Mouse (Mus musculus) hindlimb bud, embryonic 11.5 days (tissue): ENCODE data around the gene Dgki.

Experiments
- DNase-seq: peaks from one replicate; pipeline ENCODE4 v3.0.0-alpha.2; 2012; ENCODE audit warnings: low read depth, low spot score; ENCODE audit errors: extremely low spot score

Gene Dgki

DNA sequence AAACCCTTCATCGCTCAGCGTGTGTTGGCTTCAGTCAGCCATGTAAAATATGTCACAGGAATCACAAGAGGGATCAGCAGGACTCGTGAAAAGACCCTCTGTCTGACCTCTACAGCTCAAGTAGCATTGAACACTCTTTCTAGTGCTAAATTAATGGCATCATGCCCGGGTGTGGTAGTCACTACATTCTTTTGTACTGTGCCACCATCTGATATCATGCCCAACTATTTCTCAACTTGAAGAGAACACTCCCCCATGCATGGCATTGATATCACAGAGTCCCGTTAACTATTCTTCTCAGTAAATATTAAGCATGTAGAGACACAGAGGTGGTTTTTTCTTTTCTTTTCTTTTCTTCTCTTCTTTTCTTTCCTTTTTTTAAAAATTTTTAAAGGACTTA lies 424.1 kb downstream of the Dgki start:
- DNase-seq: no peak

DNA sequence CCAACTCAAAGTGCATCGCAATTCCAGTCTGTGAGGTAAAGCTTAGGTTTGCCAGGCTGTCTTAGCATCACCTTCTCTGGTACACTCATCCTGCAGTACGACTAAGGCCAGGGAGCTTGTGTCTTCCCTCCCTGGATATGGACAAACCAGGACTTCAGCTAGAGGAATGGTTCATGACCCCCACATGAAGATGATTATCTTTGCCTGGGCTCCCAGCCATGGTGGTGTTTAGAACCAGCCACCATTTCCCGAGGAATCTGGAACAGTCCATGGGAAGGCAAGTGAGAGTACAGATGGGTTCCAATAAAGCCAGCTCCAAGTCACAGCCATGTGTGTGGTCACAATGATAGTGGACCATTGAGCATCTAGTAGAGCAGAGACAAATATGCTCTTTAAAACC lies 427.1 kb downstream of the Dgki start:
- DNase-seq: no peak

DNA sequence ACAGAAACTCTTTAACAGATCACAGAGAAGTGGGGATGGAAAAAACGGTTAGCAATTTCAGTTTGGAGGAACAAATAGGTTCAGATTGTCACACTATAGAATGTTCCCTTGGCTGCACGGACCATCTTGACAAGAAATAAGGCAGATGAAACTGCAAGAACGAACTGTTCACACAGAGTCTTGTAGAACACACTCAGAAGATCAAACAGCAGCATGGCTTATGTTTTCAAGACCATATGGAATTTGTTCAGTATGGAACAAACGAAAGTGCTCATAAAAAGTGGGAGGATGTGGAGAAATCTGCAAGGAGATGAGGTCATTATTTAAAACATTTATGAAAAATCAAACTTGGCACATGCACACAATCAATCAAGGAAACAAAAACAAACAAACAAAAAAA lies 431.8 kb downstream of the Dgki start:
- DNase-seq: no peak

DNA sequence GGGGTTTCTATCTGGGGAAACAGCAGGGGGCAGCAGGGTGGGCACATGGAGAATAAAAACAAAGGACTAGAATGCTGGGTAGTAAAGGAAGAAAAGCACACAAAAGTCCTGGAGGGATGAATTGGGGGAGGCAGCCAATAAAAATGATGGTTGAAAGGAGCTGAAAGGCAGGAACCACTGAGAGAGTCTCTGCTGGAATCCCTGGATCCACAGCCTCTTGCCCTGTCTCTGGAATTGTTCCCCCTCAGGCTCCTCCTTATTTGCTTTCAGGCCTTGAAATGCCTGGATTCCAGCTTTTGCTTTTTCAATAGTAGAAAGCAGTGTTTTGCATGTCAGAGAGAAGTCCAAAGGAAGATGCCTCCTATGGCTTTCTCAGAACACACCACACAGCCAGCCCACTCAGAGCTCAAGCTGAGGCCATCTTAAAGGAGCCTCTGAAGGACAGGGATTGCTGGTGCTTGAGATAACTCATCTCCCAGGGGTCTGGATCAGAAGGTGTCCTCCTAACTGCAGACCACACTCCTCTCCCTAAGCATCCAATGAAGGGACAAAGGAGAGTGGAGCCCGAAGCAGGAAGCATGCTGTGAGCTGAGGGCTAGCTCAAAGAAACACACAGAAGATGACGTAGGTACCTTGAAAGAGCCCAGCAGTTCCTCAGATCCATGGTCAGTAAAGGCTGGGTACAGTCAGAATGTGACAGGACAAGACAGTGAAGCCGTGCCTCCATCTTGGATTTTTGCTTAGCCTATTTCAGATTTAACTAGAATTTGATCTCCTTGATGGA lies 441.5 kb downstream of the Dgki start:
- no peak for DNase-seq

DNA sequence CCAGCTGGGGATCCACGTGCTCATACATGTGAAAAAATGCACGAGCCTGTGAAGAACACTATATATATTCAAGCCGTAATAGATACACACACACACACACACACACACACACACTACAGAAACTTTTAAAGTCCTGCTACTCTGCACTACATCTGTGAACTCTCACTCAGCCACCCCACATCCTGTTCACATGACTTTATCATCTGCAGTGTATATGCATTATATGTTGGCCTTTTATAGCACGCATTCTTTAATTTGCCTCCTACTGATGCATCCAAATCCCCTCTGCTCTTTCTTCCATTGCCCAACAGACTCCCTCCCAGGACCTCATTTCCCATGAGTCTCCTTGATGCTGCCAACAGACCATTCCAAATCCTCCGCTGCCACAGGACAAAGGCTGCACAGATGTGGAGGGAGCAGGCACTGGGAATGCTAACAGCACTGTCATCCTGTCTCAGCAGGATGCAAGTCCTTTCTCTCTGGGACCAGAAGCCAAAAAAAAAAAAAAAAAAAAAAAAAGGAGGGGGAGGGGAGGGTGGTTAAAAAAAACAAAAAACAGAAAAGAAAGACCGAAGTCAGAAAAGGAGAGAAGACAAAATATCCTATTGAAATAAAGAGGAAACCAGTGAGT lies 442.2 kb downstream of the Dgki start:
- no peak for DNase-seq

DNA sequence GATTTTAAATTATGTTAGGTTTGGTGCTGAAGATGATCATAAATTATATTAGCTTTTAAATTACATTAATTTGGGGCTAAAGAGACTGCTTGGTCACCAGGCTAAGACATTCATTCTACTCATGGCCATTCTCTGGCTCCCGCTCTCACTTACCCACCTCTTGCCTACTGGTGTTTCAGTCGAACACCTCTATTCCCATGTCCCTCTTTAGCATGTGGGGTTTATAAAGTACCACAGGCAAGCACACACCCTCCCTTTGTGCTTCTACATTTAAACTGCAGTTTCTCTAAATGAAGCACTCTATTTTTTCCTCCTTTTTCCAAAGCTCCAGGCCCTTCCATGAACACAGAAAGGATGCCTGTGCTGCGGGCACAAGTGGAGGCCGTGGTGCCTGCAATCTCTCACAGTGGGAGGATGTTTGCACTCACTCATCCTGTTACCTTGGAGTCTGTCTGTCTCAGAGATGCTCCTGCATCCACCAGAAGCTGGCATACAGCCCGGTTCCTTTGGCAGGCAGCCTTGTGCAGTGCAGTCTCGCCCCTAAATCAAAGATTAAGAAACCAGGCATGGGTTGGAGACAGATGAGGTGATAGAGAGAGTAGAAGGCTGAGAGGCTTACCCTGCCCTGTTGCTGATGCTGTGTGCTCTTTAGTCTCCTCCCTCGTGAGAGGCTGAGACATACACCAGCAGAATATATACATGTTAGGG lies 449.4 kb downstream of the Dgki start:
- DNase-seq: no peak

DNA sequence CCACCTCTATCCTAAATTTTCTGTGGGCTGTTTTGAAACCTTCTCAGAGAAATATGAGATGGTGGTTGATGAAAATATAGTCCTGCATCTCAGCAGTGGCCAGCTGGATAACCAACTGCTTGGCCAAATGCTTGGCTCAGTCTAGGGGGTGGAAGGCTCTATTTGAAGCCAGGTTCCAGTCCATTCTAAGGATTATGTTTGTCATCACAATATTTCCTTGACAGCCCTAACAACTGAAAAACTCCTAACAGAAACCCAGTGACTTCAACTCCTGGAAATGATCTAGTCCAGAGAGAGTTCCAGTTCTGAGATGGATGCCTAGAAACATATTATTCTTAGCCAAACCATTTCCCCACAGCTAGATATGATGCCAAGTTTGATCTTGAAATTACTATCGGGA lies 454.7 kb downstream of the Dgki start:
- no peak for DNase-seq

DNA sequence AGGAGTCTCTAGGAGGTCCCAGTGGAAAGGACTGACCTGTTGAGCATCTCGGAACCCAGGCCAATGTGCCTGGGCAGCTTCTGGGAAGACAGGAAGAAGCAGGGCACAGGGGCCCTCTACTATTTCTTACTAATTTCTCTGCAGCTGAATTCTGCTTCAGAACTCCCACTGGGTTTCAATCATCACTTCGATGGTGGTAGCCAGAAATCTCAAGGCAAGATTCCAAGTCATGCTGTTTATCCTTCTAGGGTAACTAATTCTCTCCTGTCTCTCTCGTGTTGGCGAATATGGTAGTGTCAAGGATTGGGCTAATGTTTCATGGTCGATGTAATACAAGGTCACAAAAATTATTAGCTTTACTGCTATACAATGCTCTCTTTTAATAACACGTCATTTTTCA lies 455.7 kb downstream of the Dgki start:
- DNase-seq: no peak

DNA sequence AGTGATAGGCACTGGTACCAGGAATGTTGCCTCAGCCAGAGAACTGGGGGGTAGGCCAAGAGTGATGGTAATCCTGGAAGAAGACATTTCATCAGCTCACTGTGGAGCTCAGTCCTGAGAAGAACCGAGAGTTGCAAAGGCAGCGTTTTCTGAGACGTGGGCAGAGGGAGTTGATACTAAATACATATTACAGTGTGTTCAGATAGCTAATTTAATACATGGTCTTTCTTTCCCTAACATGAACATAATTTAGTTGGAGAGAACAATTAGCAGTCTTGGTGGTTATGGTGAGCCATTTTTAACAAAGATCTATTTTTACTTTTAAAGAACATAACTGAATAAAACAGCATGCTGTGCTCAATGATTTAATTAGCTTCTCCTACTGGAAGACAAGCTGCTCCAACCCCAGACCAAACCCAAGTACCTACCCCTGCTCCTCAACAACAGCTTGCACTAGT lies 456.9 kb downstream of the Dgki start:
- DNase-seq: no peak

DNA sequence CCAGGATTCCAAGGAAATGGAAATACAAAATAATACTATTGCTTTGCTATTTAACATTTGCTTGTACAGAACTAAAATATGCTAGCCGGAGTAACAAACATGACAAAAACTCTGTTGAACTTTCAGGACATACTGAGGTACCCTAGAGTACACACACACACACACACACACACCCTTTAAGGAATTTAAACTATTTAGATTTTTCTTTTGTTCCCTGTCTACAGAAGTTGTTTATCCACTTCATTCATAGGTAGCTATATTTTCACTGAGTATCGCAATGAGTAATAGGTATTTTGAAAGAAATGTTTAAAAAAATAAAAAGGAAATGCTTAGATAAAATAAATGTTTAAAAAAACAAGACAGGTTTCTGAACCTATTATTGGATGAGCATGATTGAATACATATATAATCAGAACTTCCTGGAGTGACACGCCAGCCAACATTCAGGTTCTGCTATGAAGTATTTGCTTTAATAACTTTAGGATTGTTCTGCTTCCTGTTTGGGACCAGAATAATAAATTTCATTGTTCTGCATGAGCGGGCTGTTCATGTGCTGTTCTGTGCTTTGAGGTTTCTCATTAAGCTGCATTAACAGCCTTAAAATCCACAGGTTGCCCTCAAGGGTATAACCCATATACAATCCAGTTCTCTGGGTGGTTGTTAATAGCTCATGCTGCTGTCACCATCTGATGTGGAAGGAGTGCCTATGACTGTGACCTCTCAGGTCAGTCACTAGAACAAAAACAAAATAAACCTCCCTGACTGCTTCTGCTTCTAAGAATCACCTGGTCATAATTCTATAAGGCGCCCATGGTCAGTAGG lies 457.7 kb downstream of the Dgki start:
- DNase-seq: peak; percentile 73

DNA sequence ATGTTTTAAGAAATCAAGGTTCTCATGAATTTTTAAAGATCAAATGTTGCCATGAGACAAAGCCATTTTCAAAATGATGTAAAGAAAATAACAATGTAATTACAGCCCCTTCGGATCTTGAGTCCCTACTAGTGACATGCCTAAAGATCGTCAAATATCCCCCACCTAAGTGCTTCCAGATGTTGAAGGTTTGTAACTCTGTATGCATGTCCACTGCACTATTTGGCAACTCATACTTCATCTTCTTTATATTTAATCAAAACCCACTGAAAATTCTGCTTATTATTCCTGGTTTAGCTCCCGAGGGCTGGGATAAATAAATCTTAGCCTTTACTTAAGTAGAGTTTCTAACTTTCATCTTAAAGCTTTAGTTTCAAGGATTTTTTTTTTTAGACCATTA lies 458.3 kb downstream of the Dgki start:
- DNase-seq: peak; percentile 91

DNA sequence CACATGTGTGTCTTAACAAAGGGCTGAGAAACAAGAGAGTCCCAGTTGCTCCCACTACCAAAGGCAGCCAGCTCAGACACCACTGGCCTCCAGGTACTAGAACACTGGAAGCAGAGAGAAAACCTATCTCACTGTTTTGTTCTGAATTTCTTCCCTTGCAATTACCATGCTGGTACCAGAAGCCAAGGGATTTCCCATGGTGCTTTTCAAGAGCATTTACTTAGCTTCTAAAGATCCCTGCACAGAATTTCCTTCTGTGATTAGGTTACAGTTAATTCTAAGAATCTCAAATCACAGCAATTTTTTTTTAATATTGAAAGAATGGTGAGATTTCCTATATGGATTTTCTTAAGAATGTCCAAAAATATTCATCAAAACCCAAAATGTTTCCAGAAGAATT lies 458.8 kb downstream of the Dgki start:
- DNase-seq: no peak

DNA sequence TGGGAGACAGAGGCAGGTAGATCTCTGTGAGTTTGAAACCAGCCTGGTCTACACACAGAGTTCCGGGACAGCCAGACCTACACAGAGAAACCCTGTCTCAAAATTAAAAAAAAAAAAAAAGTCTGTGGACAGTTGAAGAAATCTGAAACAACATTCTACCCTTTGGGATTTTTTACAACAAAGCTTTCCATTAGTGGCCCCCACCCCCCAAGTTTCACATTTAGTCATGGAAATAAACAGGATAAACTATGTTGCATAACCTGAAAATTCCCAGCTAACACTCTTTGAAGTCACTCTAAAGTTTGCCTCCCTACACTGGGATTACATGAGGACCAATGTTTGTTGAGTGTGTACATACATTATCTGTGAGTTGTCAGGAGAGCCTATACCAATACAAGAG lies 461.2 kb downstream of the Dgki start:
- no peak for DNase-seq

DNA sequence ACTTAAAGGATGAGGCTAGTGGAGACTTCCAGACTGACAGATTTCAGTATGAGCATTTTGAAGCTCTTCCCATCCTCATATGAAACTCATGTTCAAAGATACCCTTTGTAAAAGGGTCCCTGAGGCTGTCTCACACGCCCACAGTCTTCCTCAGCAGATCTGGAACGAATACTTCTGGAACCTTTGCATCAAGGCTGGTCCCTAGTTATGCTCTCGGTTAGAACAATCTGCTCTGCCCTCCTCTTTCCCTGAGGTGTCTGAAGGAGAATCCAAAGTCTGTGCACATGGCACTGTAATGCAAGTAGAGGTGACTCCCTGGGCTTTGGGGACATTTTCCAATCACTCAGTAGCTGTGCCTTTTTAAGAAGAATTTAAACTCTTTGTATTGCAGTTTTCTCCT lies 464.6 kb downstream of the Dgki start:
- no peak for DNase-seq

DNA sequence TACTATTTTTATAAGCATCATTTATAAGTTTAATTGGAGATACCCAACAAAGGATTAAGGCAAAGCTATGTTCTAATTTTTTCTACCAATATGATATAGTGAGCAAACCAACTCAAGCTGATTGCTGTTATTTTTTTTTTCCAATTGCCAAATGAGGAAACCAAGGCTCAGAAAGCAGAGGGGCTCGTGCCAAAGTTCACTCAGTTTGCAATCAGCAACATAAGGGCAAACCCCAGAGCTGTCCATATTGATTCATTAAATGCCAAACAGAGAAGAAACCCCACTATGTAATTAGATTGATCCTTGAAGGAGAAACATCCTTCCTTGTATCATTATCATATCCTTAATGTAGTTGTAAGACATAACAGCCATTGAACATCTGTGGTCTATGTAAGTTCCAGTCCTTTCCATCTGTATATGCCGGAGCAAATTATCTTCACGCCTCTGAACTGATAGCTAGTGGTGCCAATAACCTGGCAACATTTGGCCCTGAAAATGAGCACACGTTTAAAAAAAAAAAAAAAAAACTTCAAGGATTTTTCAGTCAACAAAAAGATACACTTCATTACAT lies 465.2 kb downstream of the Dgki start:
- no peak for DNase-seq

DNA sequence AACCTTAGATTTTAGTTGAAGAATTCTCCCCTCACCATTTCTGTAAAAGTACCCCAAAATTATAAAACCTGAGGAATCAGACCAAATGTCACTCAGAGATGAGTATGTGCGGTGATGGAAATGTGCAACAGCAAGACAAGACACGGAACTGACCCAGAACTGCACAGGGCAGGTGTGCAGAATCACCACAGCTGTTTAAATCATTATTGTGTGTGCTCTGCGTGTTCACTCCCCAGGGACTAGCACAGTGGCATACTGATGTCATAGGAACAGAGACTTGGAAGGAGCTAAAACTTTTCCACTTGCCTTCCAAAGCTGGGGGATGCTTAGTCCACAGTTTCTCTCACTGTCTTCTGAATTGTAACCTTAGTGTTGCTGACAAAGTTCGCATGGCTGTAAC lies 467.3 kb downstream of the Dgki start:
- no peak for DNase-seq

DNA sequence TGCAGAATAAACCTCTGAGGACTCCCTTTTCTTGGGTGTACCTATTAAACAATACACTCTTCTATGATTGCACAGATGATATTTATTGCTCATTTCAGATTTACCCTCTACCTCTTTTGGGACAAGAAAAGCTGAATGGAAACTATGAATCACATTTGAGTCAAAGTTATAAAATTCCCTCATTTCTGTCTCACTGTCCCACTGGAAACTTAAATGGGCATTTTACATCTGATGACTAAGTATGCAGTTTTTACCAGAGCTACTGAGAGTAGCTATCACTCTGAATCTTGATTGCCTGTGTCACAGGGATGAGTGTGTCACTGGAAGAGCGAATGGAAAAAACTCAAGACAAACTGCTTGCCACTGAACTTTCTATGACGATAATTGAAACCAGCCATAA lies 467.8 kb downstream of the Dgki start:
- DNase-seq: no peak

DNA sequence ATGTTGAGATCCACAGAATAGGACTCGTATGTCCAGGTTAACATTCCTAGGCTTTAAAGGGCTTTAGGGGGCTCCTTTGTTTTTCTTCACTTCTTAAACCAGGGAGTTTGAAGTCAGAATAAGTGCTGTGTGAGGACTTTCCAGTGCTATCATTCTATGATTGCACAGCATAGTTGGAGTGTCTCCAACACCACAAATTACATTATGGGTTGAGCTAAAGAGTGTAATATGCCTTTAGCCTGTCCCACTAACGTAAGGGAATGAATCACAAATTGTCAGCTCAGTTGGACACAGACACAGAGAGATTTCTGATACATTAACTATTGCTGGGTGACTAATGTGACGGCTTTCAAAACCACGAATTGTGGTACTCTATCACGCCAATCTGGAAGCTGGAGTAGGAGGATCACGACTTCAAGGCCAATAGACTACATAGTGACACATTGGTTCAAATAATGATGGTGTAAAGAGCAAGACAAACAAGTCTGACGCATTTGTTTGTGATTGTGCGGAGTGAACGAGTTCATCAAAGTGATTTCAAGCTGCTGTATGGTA lies 469.5 kb downstream of the Dgki start:
- no peak for DNase-seq

DNA sequence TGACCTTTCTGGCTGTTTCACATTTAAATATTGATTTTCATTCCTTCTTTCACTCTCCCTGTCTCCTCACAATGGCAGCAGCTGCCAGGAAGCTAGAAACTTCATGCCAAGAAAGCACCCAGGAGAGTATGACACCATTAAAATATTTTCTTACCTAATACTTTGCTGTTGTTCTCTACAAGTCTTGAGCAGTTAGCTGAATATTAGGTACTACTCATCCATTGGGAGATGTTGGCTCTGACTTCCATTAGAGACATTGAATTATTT lies 480.3 kb downstream of the Dgki start:
- DNase-seq: no peak

DNA sequence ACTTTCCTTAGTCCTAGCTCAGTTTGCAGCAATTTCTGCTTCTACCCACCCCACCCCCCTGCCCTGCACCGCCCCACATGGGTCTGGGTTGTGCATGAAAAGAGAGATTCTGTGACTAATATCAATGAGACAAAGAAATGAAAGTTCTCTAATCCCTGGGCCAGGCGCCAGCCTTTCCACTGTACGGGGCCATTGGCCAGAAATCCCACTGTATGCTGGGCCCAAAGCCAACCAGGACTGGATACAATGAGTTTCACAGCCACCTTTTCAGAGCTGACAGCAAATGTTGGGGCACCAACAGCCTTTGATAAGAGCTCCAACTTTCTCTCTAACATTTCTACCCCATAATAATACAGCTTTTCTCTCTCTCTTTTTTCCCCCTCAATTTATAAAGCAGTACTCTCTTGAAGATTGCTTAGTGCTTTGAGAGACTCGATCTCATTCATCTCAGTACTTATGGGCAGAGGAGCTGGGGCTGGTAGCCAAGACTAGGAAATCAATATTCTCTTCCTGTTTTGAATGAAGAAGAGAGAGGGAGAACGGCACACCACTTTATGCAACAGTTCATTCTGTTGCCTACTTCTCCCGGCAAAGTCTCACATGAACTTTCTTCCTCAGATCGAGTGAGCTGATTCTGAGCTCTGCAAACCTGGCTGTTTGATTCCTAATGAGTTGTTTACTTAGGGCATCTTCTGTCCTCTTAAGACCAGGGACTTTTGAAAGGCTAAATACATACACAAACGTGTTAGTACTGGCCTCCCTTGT lies 480.8 kb downstream of the Dgki start:
- DNase-seq: no peak
